Comparison of ENCODE assay signal across 28 mouse cellular contexts in the genomic region with DNA sequence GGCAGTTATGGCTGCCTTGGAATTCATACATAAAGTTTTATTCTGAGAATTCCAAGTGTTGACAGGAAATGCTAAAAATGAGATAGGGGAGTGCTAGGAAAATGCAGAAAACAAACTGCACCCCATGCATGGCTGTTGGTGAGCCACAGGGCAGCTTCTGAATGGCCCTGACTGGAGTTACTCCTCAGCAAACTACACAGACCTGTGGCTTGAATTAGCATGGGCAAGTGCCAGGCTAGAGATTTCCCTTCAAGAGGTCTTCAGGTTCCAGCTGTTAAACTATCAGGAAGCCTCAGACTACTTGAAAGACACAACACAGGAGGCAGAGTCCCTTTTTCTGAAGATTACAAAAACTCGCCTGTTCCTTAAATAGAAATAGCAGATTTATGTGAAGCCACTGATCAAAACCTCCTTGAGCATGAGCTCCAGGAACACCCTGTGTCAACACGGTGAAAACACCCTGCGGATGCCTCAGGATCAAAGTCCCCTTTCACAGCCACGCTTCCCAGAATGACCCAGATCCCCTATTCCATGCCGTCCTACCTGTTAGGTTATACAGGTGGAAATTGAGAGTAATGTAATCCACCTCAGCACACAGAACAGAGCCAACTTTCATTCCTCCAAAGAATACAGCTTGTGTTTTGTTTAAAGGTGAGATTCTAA.
DNase-seq lines count a peak whose midpoint lies in the region; ATAC-seq and TF ChIP-seq lines count a peak whose summit lies in the region.
"Had no signal": no experiment of that assay in that cellular context is flagged by ENCODE, and none has a peak within 500 bp of the region (broad histone marks: within the 10 kb centered on the region; RNA-seq: fewer than 3 reads in every experiment).

No protein-coding gene starts in this region.

- H3K9me3 ChIP-seq in kidney, embryonic 16.5 days (ENCODE audit: low read length), result no peaks in the 10 kb centered on the region
- no peaks in the 10 kb centered on the region for H3K9me3 ChIP-seq in intestine, embryonic 15.5 days
- H3K9me3 ChIP-seq in stomach, embryonic 16.5 days (replicated peaks; ENCODE audit: control insufficient read depth, low read length), result no peaks in the 10 kb centered on the region
- H3K9me3 ChIP-seq: forebrain, embryonic 15.5 days; hindbrain, embryonic 13.5 days; limb, embryonic 13.5 days; liver, embryonic 13.5 days; midbrain, embryonic 13.5 days; neural tube, embryonic 13.5 days had no signal

- no peaks in the 10 kb centered on the region for H3K27me3 ChIP-seq in kidney, embryonic 16.5 days (ENCODE audit: insufficient read depth, low read length)
- H3K27me3 ChIP-seq in intestine, embryonic 15.5 days (replicated peaks), result no peaks in the 10 kb centered on the region
- no peaks in the 10 kb centered on the region for H3K27me3 ChIP-seq in stomach, embryonic 16.5 days (ENCODE audit: control insufficient read depth, insufficient read depth, low read length)
- H3K27me3 ChIP-seq: forebrain, embryonic 15.5 days; hindbrain, embryonic 13.5 days; limb, embryonic 13.5 days; liver, embryonic 13.5 days; midbrain, embryonic 13.5 days; neural tube, embryonic 13.5 days had no signal

- DNase-seq in kidney, postnatal 14 days, result peak; percentile 8
- DNase-seq in brain, embryonic 14.5 days (ENCODE audit: low read depth), result peak; percentile 5
- no peak for DNase-seq in cerebellum, adult 11-12 months
- no peak for DNase-seq in heart, postnatal 36 days
- DNase-seq: adrenal gland, postnatal 25 days; B cell, adult 2 months; cerebellum, adult 8-10 months; cerebellum, postnatal 25 days; gastrocnemius, adult 2 months; gastrocnemius, postnatal 36 days; heart, adult 18-20 months; heart, postnatal 4 days; layer of hippocampus, adult 9-11 months; liver, embryonic 13.5 days; lung, adult 18-20 months; lung, postnatal 4 days; thymus, adult 2 months; thymus, postnatal 36 days had no signal

- no peak for TF ChIP-seq POLR2A in brain, embryonic 14.5 days (IDR thresholded peaks at IDR 0.05; ENCODE audit: borderline replicate concordance, extremely low read depth, insufficient read depth, insufficient read length, poor library complexity, severe bottlenecking)

- no peaks in the 10 kb centered on the region for H3K36me3 ChIP-seq in kidney, embryonic 16.5 days (ENCODE audit: insufficient read depth, low read length)
- no peaks in the 10 kb centered on the region for H3K36me3 ChIP-seq in intestine, embryonic 15.5 days
- no peaks in the 10 kb centered on the region for H3K36me3 ChIP-seq in stomach, embryonic 16.5 days (ENCODE audit: control insufficient read depth, insufficient read depth, low read length)
- H3K36me3 ChIP-seq: forebrain, embryonic 15.5 days; hindbrain, embryonic 13.5 days; limb, embryonic 13.5 days; liver, embryonic 13.5 days; midbrain, embryonic 13.5 days; neural tube, embryonic 13.5 days had no signal

- intact Hi-C loops in heart, postnatal 36 days (cut with DNase I), result no loop called here

- H3K4me2 ChIP-seq in kidney, embryonic 16.5 days (replicated peaks; ENCODE audit: low read depth, low read length), result no peak overlapping the region
- H3K4me2 ChIP-seq in intestine, embryonic 15.5 days (replicated peaks), result peak overlapping the region; percentile 14; the same call in 1 of the 2 replicates
- H3K4me2 ChIP-seq in stomach, embryonic 16.5 days (ENCODE audit: low read depth, low read length), result no peak overlapping the region
- H3K4me2 ChIP-seq: forebrain, embryonic 15.5 days; heart, embryonic 11.5 days; hindbrain, embryonic 13.5 days; limb, embryonic 13.5 days; liver, embryonic 13.5 days; midbrain, embryonic 13.5 days; neural tube, embryonic 13.5 days had no signal

- ATAC-seq in kidney, embryonic 16.5 days (ENCODE audit: low FRiP score, low TSS enrichment), result no peak
- peak; percentile 94 for ATAC-seq in intestine, embryonic 15.5 days
- ATAC-seq in stomach, embryonic 16.5 days (ENCODE audit: insufficient read depth, low FRiP score), result peak; percentile 66; the same call in 1 of the 2 replicates
- ATAC-seq: forebrain, embryonic 15.5 days; lung, postnatal 0 days; midbrain, embryonic 13.5 days had no signal

- TF ChIP-seq CTCF in brain, embryonic 14.5 days (IDR thresholded peaks at IDR 0.05; ENCODE audit: borderline replicate concordance, extremely low read depth, insufficient read depth, insufficient read length), result no peak

- no peaks in the 10 kb centered on the region for H3K4me1 ChIP-seq in kidney, embryonic 16.5 days (ENCODE audit: insufficient read depth, low read length)
- no peaks in the 10 kb centered on the region for H3K4me1 ChIP-seq in intestine, embryonic 15.5 days (replicated peaks)
- no peaks in the 10 kb centered on the region for H3K4me1 ChIP-seq in stomach, embryonic 16.5 days (ENCODE audit: control insufficient read depth, insufficient read depth, low read length)
- H3K4me1 ChIP-seq: forebrain, embryonic 15.5 days; liver, embryonic 13.5 days; midbrain, embryonic 13.5 days; neural tube, embryonic 13.5 days had no signal

- H3K27ac ChIP-seq in kidney, embryonic 16.5 days (ENCODE audit: low read length), result no peak overlapping the region
- H3K27ac ChIP-seq in intestine, embryonic 15.5 days, result peak overlapping the region; percentile 68
- no peak overlapping the region for H3K27ac ChIP-seq in stomach, embryonic 16.5 days (ENCODE audit: low read length)
- H3K27ac ChIP-seq: forebrain, embryonic 15.5 days; gastrocnemius, adult 2 months; hindbrain, embryonic 13.5 days; limb, embryonic 13.5 days; liver, embryonic 13.5 days; midbrain, embryonic 13.5 days; neural tube, embryonic 13.5 days had no signal

- WGBS in kidney, embryonic 16.5 days, result 68% methylated on average over 5 of the region's 5 CpGs
- 44% methylated on average over 5 of the region's 5 CpGs for WGBS in intestine, embryonic 15.5 days
- 45% methylated on average over 5 of the region's 5 CpGs for WGBS in stomach, embryonic 16.5 days

- no peak overlapping the region for H3K4me3 ChIP-seq in kidney, embryonic 16.5 days (ENCODE audit: low read length)
- no peak overlapping the region for H3K4me3 ChIP-seq in intestine, embryonic 15.5 days (replicated peaks)
- H3K4me3 ChIP-seq in stomach, embryonic 16.5 days (replicated peaks; ENCODE audit: low read length), result no peak overlapping the region
- H3K4me3 ChIP-seq: forebrain, embryonic 15.5 days; gastrocnemius, adult 2 months; hindbrain, embryonic 13.5 days; limb, embryonic 13.5 days; liver, embryonic 13.5 days; midbrain, embryonic 13.5 days; neural tube, embryonic 13.5 days had no signal

- no peak overlapping the region for H3K9ac ChIP-seq in kidney, embryonic 16.5 days (replicated peaks; ENCODE audit: low read length)
- H3K9ac ChIP-seq in intestine, embryonic 15.5 days, result no peak overlapping the region
- no peak overlapping the region for H3K9ac ChIP-seq in stomach, embryonic 16.5 days (ENCODE audit: low read length)
- H3K9ac ChIP-seq: forebrain, embryonic 15.5 days; hindbrain, embryonic 13.5 days; limb, embryonic 13.5 days; liver, embryonic 13.5 days; midbrain, embryonic 13.5 days; neural tube, embryonic 13.5 days had no signal

Comparison
In these comparisons a context has a peak if more than half of its experiments do, and no peak if none do; other contexts are left out.
1. DNase-seq: peak in kidney, postnatal 14 days (single experiment) and brain, embryonic 14.5 days (single experiment); none in cerebellum, adult 11-12 months (single experiment) and heart, postnatal 36 days (0 of 2).